Mouse (Mus musculus): ENCODE results near the gene Gm20388. TPM values are rescaled to one million over a fixed set of nuclear protein-coding genes. Genes with fewer than 3 reads are reported as not detected.

Gm20388 gene
- polyA plus RNA-seq, 1 experiment from 2014 or later = not detected

- Histone ChIP-seq H3K4me2 (no peak overlapping the region), H3K4me1 (replicated peaks) (peaks cover 59% of the 10 kb centered on the region), H3K36me3 (no peaks in the 10 kb centered on the region), H3K27ac (no peak overlapping the region), H3K9ac (no peak overlapping the region), H3K9me3 (replicated peaks) (no peaks in the 10 kb centered on the region), H3K27me3 (no peaks in the 10 kb centered on the region), H3K4me3 (no peak overlapping the region)
- 45% methylated on average over 5 of the region's 5 CpGs for WGBS
- no peak for ATAC-seq (replicated peaks; ENCODE audit: insufficient number of reproducible peaks, insufficient read depth, low FRiP score, low read depth)
Measured at GRCm38 (mm10) chr8:120297000-120297399, 386.4 kb downstream of the Gm20388 start.

GRCm38 (mm10) chr8:120298601-120299532, 388.2 kb downstream of the Gm20388 start:
- H3K4me3 ChIP-seq = no peak overlapping the region
- no peaks in the 10 kb centered on the region for H3K36me3 ChIP-seq
- no peak overlapping the region for H3K27ac ChIP-seq
- H3K4me1 ChIP-seq (replicated peaks) = peaks cover 40% of the 10 kb centered on the region
- 70% methylated on average over 22 of the region's 22 CpGs for WGBS
- H3K4me2 ChIP-seq = no peak overlapping the region
- no peaks in the 10 kb centered on the region for H3K27me3 ChIP-seq
- no peak for ATAC-seq (replicated peaks; ENCODE audit: insufficient number of reproducible peaks, insufficient read depth, low FRiP score, low read depth)
- no peak overlapping the region for H3K9ac ChIP-seq
- H3K9me3 ChIP-seq (replicated peaks) = no peaks in the 10 kb centered on the region

GRCm38 (mm10) chr8:120300601-120301141, 390.0 kb downstream of the Gm20388 start:
- 6% methylated on average over 13 of the region's 13 CpGs for WGBS
- Histone ChIP-seq H3K27me3 (no peaks in the 10 kb centered on the region), H3K9ac (peak overlapping the region; percentile 42; the same call in 1 of the 2 replicates), H3K9me3 (replicated peaks) (no peaks in the 10 kb centered on the region), H3K27ac (peak overlapping the region; percentile 82), H3K4me2 (peak overlapping the region; percentile 59), H3K4me1 (replicated peaks) (peaks cover 22% of the 10 kb centered on the region), H3K4me3 (peak overlapping the region; percentile 22; the same call in 1 of the 2 replicates), H3K36me3 (no peaks in the 10 kb centered on the region)
- peak; percentile 76 for ATAC-seq (replicated peaks; ENCODE audit: insufficient number of reproducible peaks, insufficient read depth, low FRiP score, low read depth)

- no peak overlapping the region for H3K27ac ChIP-seq
- no peak overlapping the region for H3K4me3 ChIP-seq
- no peak for ATAC-seq (replicated peaks; ENCODE audit: insufficient number of reproducible peaks, insufficient read depth, low FRiP score, low read depth)
- no peak overlapping the region for H3K4me2 ChIP-seq
- 76% methylated on average over 11 of the region's 11 CpGs for WGBS
- H3K4me1 ChIP-seq (replicated peaks) = peaks cover 28% of the 10 kb centered on the region
- H3K27me3 ChIP-seq = peaks cover 14% of the 10 kb centered on the region; the same call in 1 of the 2 replicates
- no peak overlapping the region for H3K9ac ChIP-seq
- no peaks in the 10 kb centered on the region for H3K9me3 ChIP-seq (replicated peaks)
- H3K36me3 ChIP-seq = no peaks in the 10 kb centered on the region
Measured at GRCm38 (mm10) chr8:120302941-120303675, 392.5 kb downstream of the Gm20388 start.

DNA sequence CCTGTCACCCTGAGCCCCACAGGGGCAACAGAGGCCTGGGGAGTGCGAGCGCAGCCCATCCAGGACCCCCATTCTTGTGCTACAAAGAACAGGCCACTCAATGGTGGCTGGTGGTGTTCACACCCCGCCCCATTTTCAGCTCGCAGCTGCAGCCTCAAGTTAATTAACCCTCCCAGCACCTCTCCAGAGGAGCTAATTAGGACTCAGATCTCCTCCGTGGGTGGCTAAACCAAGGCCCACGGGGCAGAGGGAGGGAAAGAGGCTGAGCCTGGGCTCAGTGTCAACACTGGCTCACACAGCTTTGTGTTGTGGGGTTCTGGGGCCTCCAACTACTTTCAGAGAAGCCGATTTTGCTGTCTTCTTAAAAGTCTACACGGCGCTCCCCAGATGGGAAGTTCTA, 393.5 kb downstream of the Gm20388 start:
- no peak overlapping the region for H3K27ac ChIP-seq
- H3K27me3 ChIP-seq = peaks cover 14% of the 10 kb centered on the region; the same call in 1 of the 2 replicates
- no peak overlapping the region for H3K4me3 ChIP-seq
- no peak overlapping the region for H3K4me2 ChIP-seq
- no peaks in the 10 kb centered on the region for H3K36me3 ChIP-seq
- 65% methylated on average over 9 of the region's 9 CpGs for WGBS
- peaks cover 37% of the 10 kb centered on the region for H3K4me1 ChIP-seq (replicated peaks)
- H3K9me3 ChIP-seq (replicated peaks) = no peaks in the 10 kb centered on the region
- no peak for ATAC-seq (replicated peaks; ENCODE audit: insufficient number of reproducible peaks, insufficient read depth, low FRiP score, low read depth)
- no peak overlapping the region for H3K9ac ChIP-seq

- WGBS = 76% methylated on average over 10 of the region's 10 CpGs
- Histone ChIP-seq H3K27ac (no peak overlapping the region), H3K4me1 (replicated peaks) (peaks cover 37% of the 10 kb centered on the region), H3K4me3 (no peak overlapping the region), H3K27me3 (peaks cover 18% of the 10 kb centered on the region; the same call in 1 of the 2 replicates), H3K4me2 (no peak overlapping the region), H3K36me3 (no peaks in the 10 kb centered on the region), H3K9ac (no peak overlapping the region), H3K9me3 (replicated peaks) (no peaks in the 10 kb centered on the region)
- ATAC-seq (replicated peaks; ENCODE audit: insufficient number of reproducible peaks, insufficient read depth, low FRiP score, low read depth) = no peak
Measured at GRCm38 (mm10) chr8:120305800-120306385, 395.3 kb downstream of the Gm20388 start.

- no peak for ATAC-seq (replicated peaks; ENCODE audit: insufficient number of reproducible peaks, insufficient read depth, low FRiP score, low read depth)
- no peak overlapping the region for H3K27ac ChIP-seq
- peak overlapping the region; percentile 40 for H3K4me2 ChIP-seq
- no peak overlapping the region for H3K4me3 ChIP-seq
- 0 out of 2 replicates have a peak overlapping the region, but pooled peaks have one; percentile 7 for H3K9ac ChIP-seq
- peaks cover 32% of the 10 kb centered on the region for H3K4me1 ChIP-seq (replicated peaks)
- H3K27me3 ChIP-seq = peaks cover 22% of the 10 kb centered on the region; the same call in 1 of the 2 replicates
- WGBS = 15% methylated on average over 16 of the region's 16 CpGs
- H3K9me3 ChIP-seq (replicated peaks) = no peaks in the 10 kb centered on the region
- no peaks in the 10 kb centered on the region for H3K36me3 ChIP-seq
Measured at GRCm38 (mm10) chr8:120307103-120307502, 396.5 kb downstream of the Gm20388 start.

DNA sequence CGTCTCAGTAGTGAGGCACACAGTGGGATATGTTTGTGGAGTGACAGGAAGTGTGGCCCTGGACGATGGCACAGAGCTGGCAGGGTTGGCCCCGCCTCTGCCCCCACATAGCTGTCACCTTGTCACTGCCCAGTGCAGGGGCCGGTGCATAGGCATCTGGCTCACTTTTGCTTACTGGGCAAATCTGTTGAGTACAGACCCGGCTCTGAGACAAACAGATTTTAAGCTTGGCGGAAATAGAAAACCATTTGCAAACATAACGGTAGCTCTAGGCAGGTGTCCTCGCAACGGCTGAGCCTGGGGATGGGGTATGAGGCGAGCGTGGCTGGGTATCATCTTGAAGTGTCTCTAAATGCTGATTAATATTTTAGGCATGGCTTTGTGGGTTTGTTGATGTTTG, 396.9 kb downstream of the Gm20388 start:
- Histone ChIP-seq H3K9me3 (replicated peaks) (no peaks in the 10 kb centered on the region), H3K9ac (no peak overlapping the region), H3K27ac (no peak overlapping the region), H3K4me1 (replicated peaks) (peaks cover 32% of the 10 kb centered on the region), H3K36me3 (no peaks in the 10 kb centered on the region), H3K4me3 (no peak overlapping the region), H3K4me2 (peak overlapping the region; percentile 40), H3K27me3 (peaks cover 22% of the 10 kb centered on the region; the same call in 1 of the 2 replicates)
- no peak for ATAC-seq (replicated peaks; ENCODE audit: insufficient number of reproducible peaks, insufficient read depth, low FRiP score, low read depth)
- WGBS = 54% methylated on average over 11 of the region's 11 CpGs

- H3K9ac ChIP-seq = no peak overlapping the region
- no peak for ATAC-seq (replicated peaks; ENCODE audit: insufficient number of reproducible peaks, insufficient read depth, low FRiP score, low read depth)
- peaks cover 32% of the 10 kb centered on the region for H3K4me1 ChIP-seq (replicated peaks)
- H3K27ac ChIP-seq = peak overlapping the region; percentile 31; the same call in 1 of the 2 replicates
- no peak overlapping the region for H3K4me2 ChIP-seq
- WGBS = 34% methylated on average over 8 of the region's 8 CpGs
- no peaks in the 10 kb centered on the region for H3K36me3 ChIP-seq
- no peaks in the 10 kb centered on the region for H3K9me3 ChIP-seq (replicated peaks)
- peaks cover 22% of the 10 kb centered on the region; the same call in 1 of the 2 replicates for H3K27me3 ChIP-seq
- no peak overlapping the region for H3K4me3 ChIP-seq
Measured at GRCm38 (mm10) chr8:120308131-120308530, 397.5 kb downstream of the Gm20388 start.

- WGBS = 57% methylated on average over 9 of the region's 9 CpGs
- Histone ChIP-seq H3K27me3 (peaks cover 22% of the 10 kb centered on the region; the same call in 1 of the 2 replicates), H3K9me3 (replicated peaks) (no peaks in the 10 kb centered on the region), H3K9ac (no peak overlapping the region), H3K27ac (peak overlapping the region; percentile 31; the same call in 1 of the 2 replicates), H3K4me1 (replicated peaks) (peaks cover 32% of the 10 kb centered on the region), H3K36me3 (no peaks in the 10 kb centered on the region), H3K4me3 (no peak overlapping the region), H3K4me2 (no peak overlapping the region)
- ATAC-seq (replicated peaks; ENCODE audit: insufficient number of reproducible peaks, insufficient read depth, low FRiP score, low read depth) = no peak
Measured at GRCm38 (mm10) chr8:120308553-120308952, 397.9 kb downstream of the Gm20388 start.
